Mouse (Mus musculus): ENCODE data around the gene Trabd2b.

- TF ChIP-seq POLR2A (IDR thresholded peaks at IDR 0.05; ENCODE audit: extremely low read depth, insufficient read depth, low read length): no peak
- TF ChIP-seq CTCF (IDR thresholded peaks at IDR 0.05; ENCODE audit: extremely low read depth, insufficient read depth, low read length): no peak
Observed at GRCm38 (mm10) chr4:114361336-114361735, 45.2 kb upstream of the Trabd2b start.

All from cortical plate, adult 2 months (tissue).